Mouse (Mus musculus) leukemia stem cell, adult 10-12 weeks (primary cell): ENCODE measurements around the gene Ttc36. TPM values are rescaled to one million over a fixed set of nuclear protein-coding genes. Genes with fewer than 3 reads are reported as not detected.

Experiments used
- polyA plus RNA-seq: library from polyadenylated mRNA; stranded (reverse); fragments of >175 nt; gene quantifications from 2 replicates; pipeline ENCODE4 v1.2.3, GENCODE M21; 2012; ENCODE audit warnings: low replicate concordance

Gene Ttc36
- polyA plus RNA-seq = 1.9 TPM in 1 of 2 replicates, not detected in the other

GRCm38 (mm10) chr9:44802808-44803450 is at the start of gene Ttc36:
Gene Ttc36 (minus strand): TSS chr9:44803072.

GRCm38 (mm10) chr9:44799102-44799957 is 3.5 kb downstream of the Ttc36 start, which contains the start of gene Tmem25:
Gene Tmem25 (minus strand): TSS chr9:44799307.

GRCm38 (mm10) chr9:44767101-44768028 is 35.5 kb downstream of the Ttc36 start, which contains the start of the genes Arcn1 and Ift46:
Gene Arcn1 (minus strand): TSS chr9:44767845.
Gene Ift46 (plus strand): TSS chr9:44767908.

Other genes with a start within 250 kb of the Ttc36 start
- gene Cxcr5, start 241.2 kb downstream of the Ttc36 start, polyA plus RNA-seq = 2.1 and 9.7 TPM in 2 replicates
- gene Ddx6, start 198.2 kb downstream of the Ttc36 start, polyA plus RNA-seq = 30.0 and 54.1 TPM in 2 replicates
- not detected in 2 replicates for gene Treh, start 129.8 kb downstream of the Ttc36 start, polyA plus RNA-seq
- 67.2 and 68.9 TPM in 2 replicates for gene Phldb1, start 67.9 kb downstream of the Ttc36 start, polyA plus RNA-seq
- 8.9 and 12.4 TPM in 2 replicates for gene Arcn1, start 35.2 kb downstream of the Ttc36 start, polyA plus RNA-seq
- gene Ift46, start 35.2 kb downstream of the Ttc36 start, polyA plus RNA-seq = 1.4 and 5.6 TPM in 2 replicates
- 0.14 TPM in 1 of 2 replicates, not detected in the other for gene Tmem25, start 3.8 kb downstream of the Ttc36 start, polyA plus RNA-seq
- gene Kmt2a, start 78.2 kb upstream of the Ttc36 start, polyA plus RNA-seq = 19.4 and 37.0 TPM in 2 replicates
- gene Atp5l, start 117.7 kb upstream of the Ttc36 start, polyA plus RNA-seq = 33.7 and 74.8 TPM in 2 replicates
- gene Ube4a, start 162.5 kb upstream of the Ttc36 start, polyA plus RNA-seq = 3.4 and 7.9 TPM in 2 replicates
- gene Cd3g, start 177.4 kb upstream of the Ttc36 start, polyA plus RNA-seq = 0.66 and 1.8 TPM in 2 replicates
- gene Cd3d, start 178.7 kb upstream of the Ttc36 start, polyA plus RNA-seq = 0.28 TPM in 1 of 2 replicates, not detected in the other
- gene Cd3e, start 206.6 kb upstream of the Ttc36 start, polyA plus RNA-seq = 15.7 and 24.6 TPM in 2 replicates
- 0.07 TPM in 1 of 2 replicates, not detected in the other for gene Mpzl2, start 236.7 kb upstream of the Ttc36 start, polyA plus RNA-seq